Mouse (Mus musculus) adrenal gland, postnatal 25 days (tissue): ENCODE measurements around the gene H2-Q7. TPM values are rescaled to one million over a fixed set of nuclear protein-coding genes. Genes with fewer than 3 reads are reported as not detected.
A peak's percentile ranks its signal among the peaks of the same experiment; 100 is the strongest.
"Not testable (repeated sequence)": the region's sequence is repeated elsewhere in the genome, so short reads cannot be mapped to it uniquely, and the experiment has no call there.

Experiments
- DNase-seq: peaks from one replicate; pipeline ENCODE4 v3.0.0; 2021; ENCODE audit warnings: mixed read lengths
- long read RNA-seq: library from polyadenylated mRNA; stranded (forward); transcript quantifications from one replicate; pipeline ENCODE4 v2.0.0, GENCODE M21; 2021
- total RNA-seq: library from RNA; stranded (reverse); gene quantifications from 2 replicates; pipeline ENCODE4 v1.2.3, GENCODE M21; 2021

Gene H2-Q7
- 1.6 and 1.8 TPM in 2 replicates for total RNA-seq
- long read RNA-seq, partial matches to known transcripts, result 0 of 8 reads
- long read RNA-seq, other reads (novel, unspliced or antisense), result 0 of 8 reads

DNA sequence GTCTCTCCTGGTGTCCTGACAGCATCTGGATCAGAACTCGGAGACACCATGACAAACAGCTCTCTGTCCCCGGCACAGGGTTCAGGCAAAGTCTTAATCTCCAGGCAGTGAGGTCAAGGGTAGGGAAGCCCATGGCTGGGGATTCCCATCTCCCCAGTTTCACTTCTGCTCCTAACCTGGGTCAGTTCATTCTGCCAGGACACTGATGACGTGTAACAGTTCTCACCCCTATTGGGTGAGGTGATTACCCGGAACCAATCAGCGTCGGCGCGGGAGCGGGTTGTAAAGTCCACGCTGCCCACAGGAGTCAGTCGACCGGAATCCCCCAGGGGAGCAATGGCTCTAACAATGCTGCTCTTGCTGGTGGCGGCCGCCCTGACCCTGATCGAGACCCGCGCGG, at the start of gene H2-Q7:
Gene H2-Q7, plus strand, starts transcription at position 271 of the 400 bp plus-strand sequence.
- peak; percentile 64 for DNase-seq

- peak; percentile 8 for DNase-seq
These were observed 49.2 kb upstream of the H2-Q7 start for GRCm38 (mm10) chr17:35389796-35390195.

DNA sequence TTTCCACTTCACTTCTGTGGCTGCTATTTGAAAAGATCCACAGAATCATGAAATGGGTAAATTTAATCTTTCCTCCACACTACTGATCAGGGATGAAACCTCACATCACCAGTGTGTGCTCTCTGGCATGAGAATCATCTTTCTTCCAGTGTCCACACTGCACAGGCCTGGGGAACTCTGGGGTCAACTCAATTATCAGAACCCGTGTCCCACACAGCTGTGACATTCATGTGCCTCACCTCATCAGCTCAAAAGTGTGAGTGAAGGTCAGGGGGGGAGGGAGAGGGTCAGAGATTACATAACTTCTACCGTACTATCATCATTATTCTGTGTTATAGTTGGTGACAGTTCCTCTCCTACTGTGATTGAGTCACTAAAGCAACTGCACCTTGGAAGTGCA, 46.3 kb upstream of the H2-Q7 start:
- DNase-seq, result not testable (repeated sequence)

DNA sequence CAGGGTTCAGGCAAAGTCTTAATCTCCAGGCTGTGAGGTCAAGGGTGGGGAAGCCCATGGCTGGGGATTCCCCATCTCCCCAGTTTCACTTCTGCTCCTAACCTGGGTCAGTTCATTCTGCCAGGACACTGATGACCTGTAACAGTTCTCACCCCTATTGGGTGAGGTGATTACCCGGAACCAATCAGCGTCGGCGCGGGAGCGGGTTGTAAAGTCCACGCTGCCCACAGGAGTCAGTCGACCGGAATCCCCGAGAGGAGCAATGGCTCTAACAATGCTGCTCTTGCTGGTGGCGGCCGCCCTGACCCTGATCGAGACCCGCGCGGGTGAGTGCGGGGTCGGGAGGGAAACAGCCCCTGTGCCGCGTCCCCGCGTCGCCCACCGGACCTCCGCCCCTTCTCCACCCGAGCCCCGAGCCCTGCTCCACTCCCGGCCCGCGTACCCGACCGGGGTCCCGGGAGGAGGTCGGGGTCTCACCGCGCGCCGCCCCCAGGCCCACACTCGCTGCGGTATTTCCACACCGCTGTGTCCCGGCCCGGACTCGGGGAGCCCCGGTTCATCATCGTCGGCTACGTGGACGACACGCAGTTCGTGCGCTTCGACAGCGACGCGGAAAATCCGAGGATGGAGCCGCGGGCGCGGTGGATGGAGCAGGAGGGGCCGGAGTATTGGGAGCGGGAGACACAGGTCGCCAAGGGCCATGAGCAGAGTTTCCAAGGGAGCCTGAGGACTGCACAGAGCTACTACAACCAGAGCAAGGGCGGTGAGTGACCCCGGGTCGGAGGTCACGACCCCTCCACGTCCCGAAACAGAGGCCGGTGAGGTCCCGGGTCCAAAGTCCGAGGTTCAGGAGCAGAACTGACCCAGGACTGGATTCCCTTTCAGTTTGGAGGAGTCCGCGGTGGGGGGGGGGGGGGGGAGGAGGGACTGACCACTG, 44.8 kb upstream of the H2-Q7 start:
- DNase-seq, result peak; percentile 4

DNA sequence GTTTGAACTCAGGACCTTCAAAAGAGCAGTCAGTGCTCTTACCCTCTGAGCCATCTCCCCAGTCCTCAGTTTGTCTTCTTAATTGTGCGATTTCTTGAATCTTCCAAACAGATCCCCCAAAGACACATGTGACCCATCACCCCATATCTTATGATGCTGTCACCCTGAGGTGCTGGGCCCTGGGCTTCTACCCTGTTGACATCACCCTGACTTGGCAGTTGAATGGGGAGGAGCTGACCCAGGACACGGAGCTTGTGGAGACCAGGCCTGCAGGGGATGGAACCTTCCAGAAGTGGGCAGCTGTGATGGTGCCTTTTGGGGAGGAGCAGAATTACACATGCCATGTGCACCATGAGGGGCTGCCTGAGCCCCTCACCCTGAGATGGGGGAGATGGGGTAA, 42.0 kb upstream of the H2-Q7 start:
- DNase-seq, result not testable (repeated sequence)

- not testable (repeated sequence) for DNase-seq
These were observed 25.9 kb upstream of the H2-Q7 start for GRCm38 (mm10) chr17:35413057-35413456.

- not testable (repeated sequence) for DNase-seq
These were observed 23.5 kb upstream of the H2-Q7 start for GRCm38 (mm10) chr17:35415273-35416129.

GRCm38 (mm10) chr17:35418772-35419171, 20.2 kb upstream of the H2-Q7 start:
- no peak for DNase-seq

DNA sequence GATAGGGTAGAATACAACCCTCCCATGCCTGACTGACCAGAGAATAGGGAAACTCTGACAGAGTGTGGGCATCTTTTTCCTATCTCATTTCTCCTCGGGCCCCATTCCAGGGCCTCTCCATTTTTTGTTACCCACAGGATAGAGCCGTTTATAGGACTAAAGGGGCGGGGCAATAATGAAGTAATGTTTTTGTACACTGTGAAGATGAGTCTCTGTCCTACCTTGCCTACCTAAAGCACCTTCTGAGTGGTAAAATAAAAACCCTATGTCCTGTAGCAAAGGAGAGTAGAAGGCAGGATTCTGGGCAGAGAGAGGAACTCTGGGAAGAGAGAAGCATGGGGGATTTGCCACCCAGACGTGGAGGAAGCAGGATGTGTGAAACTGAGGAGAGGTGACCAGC, 19.4 kb upstream of the H2-Q7 start:
- not testable (repeated sequence) for DNase-seq

DNA sequence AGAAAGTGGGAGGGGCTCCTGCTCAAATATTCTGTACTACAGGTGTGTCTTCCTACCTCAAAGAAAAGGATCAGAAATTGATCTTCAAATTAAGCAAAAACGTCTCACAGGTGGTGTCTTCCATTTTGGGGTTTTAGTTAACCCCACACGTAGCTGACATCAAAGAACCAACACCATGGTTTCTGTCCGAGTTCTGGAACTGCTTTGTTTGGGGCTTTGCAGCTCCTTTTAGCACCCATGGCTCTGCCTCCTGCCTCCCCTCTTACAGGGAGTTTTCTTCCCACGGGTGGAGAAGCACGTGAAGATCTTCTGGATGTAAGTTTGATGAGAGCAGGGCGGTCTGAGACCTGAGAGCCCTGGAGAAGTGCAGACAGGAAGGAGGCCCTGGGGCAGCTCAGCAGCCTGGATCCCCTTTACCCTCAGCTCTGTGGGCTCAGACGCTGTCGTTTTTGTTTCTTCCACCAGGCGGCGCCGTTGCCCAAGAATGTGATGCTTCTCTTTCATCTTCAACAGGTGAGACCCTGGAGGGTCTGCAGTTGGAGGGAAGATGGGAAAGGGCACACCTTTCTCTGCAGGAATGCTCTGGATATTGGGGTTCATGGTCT, 18.6 kb upstream of the H2-Q7 start:
- peak; percentile 30 for DNase-seq

DNA sequence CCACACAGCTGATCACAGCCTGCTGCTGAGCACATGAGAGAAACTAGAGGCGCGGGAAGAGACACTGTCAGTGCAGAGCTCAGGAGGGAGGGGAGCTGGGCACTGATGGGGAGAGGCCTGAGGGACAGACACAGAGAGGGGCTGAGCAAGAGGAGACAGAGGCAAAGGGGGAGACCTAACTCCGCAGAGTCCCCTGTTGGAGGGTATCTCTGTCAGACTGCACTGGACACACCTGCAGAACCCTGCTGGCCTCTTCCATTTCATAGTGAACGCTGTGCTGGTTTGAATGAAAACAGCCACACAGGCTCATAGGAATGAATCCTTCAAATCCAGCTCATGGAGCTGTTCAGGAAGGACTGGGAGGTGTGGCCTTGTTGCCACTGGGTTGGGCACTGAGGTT, 17.6 kb upstream of the H2-Q7 start:
- DNase-seq, result not testable (repeated sequence)

DNA sequence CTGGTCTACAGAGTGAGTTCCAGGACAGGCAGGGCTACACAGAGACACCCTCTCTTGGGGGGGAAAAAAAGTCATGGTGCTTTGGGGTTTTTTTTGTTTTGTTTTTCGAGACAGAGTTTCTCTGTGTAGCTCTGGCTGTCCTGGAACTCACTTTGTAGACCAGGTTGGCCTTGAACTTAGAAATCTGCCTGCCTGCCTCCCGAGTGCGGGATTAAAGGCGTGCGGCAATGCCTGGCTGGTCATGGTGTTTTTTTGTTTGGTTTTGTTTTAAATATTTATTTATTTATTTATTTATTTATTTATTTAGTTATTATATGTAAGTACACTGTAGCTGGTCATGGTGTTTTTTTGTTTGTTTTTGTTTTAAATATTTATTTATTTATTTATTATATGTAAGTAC, 16.6 kb upstream of the H2-Q7 start:
- DNase-seq, result not testable (repeated sequence)

- DNase-seq, result not testable (repeated sequence)
These were observed 15.7 kb upstream of the H2-Q7 start for GRCm38 (mm10) chr17:35423131-35423810.

DNA sequence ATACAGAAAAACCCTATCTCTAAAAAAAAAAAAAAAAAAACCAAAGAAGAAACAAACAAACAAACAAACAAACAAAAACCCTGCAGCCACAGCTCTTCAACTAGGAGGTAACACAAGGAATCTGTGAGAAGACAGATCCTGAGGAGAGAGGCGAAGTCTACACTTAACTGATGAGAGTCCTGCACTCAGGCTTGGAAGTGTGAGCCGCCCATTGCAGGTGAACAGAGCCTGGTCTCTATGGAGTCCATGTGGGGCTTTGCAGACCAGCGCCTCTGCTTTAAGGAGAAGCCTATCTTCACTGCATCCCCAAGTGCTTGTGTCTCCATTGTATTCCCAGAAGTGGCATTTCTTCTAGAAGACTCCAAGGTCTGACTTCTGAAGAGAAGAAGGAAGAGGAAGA, 14.8 kb upstream of the H2-Q7 start:
- DNase-seq, result not testable (repeated sequence)

GRCm38 (mm10) chr17:35424624-35425416, 14.1 kb upstream of the H2-Q7 start, which contains the start of gene H2-Q6:
TSS of gene H2-Q6 (plus strand) at chr17:35424850.
- peak; percentile 65 for DNase-seq

DNA sequence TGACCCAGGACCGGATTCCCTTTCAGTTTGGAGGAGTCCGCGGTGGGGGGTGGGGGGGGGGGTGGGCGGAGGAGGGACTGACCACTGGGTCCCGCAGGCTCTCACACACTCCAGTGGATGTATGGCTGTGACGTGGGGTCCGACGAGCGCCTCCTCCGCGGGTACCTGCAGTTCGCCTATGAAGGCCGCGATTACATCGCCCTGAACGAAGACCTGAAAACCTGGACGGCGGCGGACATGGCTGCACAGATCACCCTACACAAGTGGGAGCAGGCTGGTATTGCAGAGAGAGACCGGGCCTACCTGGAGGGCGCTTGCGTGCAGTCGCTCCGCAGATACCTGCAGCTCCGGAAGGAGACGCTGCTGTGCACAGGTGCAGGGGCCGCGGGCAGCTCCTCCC, 13.5 kb upstream of the H2-Q7 start:
- not testable (repeated sequence) for DNase-seq

DNA sequence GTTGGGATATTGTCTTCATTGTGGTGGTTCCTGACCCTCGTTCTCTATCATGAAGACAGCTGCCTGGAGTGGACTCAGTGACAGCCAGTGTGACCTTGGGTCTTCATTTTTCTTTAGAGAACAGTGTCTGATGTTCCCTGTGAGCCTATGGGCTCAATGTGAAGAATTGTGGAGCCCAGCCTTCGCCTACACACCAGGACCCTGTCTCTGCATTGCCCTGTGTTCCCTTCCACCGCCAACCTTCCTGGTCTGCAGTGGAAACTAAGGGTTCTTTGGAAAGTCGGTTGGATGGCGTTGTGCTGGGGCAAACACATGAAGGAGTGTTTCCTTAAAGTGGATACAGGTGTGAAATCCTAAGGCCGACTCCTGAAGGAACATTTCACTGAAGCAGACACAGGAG, 10.1 kb upstream of the H2-Q7 start:
- not testable (repeated sequence) for DNase-seq

GRCm38 (mm10) chr17:35430671-35431070, 8.3 kb upstream of the H2-Q7 start:
- DNase-seq, result not testable (repeated sequence)

DNA sequence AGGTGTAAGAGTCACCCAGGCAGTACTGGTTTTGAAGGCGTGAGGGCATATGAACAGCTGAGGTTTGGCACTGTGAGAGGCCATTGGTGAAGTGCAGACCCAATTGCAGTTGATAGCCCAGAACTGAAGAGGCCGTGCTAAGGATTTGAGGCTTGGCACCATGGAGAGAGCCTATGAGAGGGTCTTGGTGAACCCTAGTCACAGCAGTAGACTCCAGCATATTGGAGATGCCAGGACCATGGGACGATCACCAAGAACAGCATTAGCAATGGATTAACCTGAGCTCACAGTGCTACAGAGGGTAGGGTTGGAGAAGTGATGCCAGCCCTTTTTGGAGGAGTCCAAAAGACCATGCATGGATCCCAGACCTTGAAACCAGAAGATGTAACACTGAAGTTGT, 6.8 kb upstream of the H2-Q7 start:
- not testable (repeated sequence) for DNase-seq

GRCm38 (mm10) chr17:35434836-35435235, 4.1 kb upstream of the H2-Q7 start:
- DNase-seq, result peak; percentile 19

DNA sequence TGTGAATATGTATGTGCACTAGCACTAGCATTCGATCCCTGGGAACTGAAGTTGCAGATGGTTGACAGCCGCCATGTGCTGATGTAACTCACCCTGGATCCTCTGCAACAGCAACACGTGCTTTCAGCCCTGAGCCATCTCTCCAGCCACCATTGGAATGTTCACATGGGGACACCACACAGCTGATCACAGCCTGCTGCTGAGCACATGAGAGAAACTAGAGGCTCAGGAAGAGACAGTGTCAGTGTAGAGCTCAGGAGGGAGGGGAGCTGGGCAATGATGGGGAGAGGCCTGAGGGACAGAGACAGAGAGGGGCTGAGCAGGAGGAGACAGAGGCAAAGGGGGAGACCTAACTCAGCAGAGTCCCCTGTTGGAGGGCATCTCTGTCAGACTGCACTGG, 3.4 kb upstream of the H2-Q7 start:
- DNase-seq, result not testable (repeated sequence)
